Mouse (Mus musculus) spleen, adult 2 months (tissue): ENCODE measurements at regions not wholly inside any gene's neighbourhood (a gene's known extent, or its start where the extent isn't known, plus 50 kb on each side); places are given as distances from the start of the nearest gene placed in this dataset.

Source experiments
- CTCF ChIP-seq: fragments of 200-500 bp; IDR thresholded peaks from 2 replicates; pipeline ENCODE4 v1.5.1; 2011; ENCODE audit warnings: mild to moderate bottlenecking, inconsistent platforms; ENCODE audit not compliant: insufficient read depth, insufficient read length, insufficient replicate concordance; ENCODE audit errors: extremely low read depth
- POLR2A ChIP-seq: fragments of 200-500 bp; IDR thresholded peaks from 2 replicates; pipeline ENCODE4 v1.6.1; 2011; ENCODE audit warnings: low read depth, low read length, inconsistent platforms

GRCm38 (mm10) chr6:143631581-143631980, 464.6 kb downstream of the Etnk1 start:
- TF ChIP-seq CTCF (no peak), POLR2A (no peak)
